Mouse (Mus musculus) spleen, adult 2 months (tissue): ENCODE data around the gene Telo2. TPM values are rescaled to one million over a fixed set of nuclear protein-coding genes. Genes with fewer than 3 reads are reported as not detected.
A peak's percentile ranks its signal among the peaks of the same experiment; 100 is the strongest.

ENCODE experiments used
- DNase-seq, 2 experiments: peaks; one replicate each; pipeline versions ENCODE4 v3.0.0 to v3.0.0-alpha.2; 2012 to 2021; ENCODE audit warnings: low spot score in 2 of 2, low read depth in 1 of 2
- H3K27ac ChIP-seq: fragments of 200-500 bp; 2 replicates; pipeline ENCODE4 v1.5.1; 2012; ENCODE audit warnings: low read length, inconsistent platforms; ENCODE audit not compliant: insufficient read depth
- H3K27me3 ChIP-seq: fragments of 200-500 bp; 2 replicates; pipeline ENCODE4 v1.6.1; 2012; ENCODE audit warnings: mild to moderate bottlenecking, moderate library complexity, low read length, inconsistent platforms; ENCODE audit not compliant: control insufficient read depth, insufficient read depth
- H3K36me3 ChIP-seq: fragments of 200-500 bp; 2 replicates; pipeline ENCODE4 v1.6.1; 2012; ENCODE audit warnings: mild to moderate bottlenecking, low read length, inconsistent platforms; ENCODE audit not compliant: control insufficient read depth, insufficient read depth
- H3K4me1 ChIP-seq: fragments of 200-500 bp; 2 replicates; pipeline ENCODE4 v1.6.1; 2011; ENCODE audit warnings: inconsistent platforms; ENCODE audit not compliant: control insufficient read depth, insufficient read depth, insufficient read length
- H3K4me3 ChIP-seq: fragments of 200-500 bp; 2 replicates; pipeline ENCODE4 v1.5.1; 2011; ENCODE audit warnings: mild to moderate bottlenecking, inconsistent platforms; ENCODE audit not compliant: insufficient read depth, insufficient read length; ENCODE audit errors: extremely low read depth
- CTCF ChIP-seq: fragments of 200-500 bp; IDR thresholded peaks from 2 replicates; pipeline ENCODE4 v1.5.1; 2011; ENCODE audit warnings: mild to moderate bottlenecking, inconsistent platforms; ENCODE audit not compliant: insufficient read depth, insufficient read length, insufficient replicate concordance; ENCODE audit errors: extremely low read depth
- POLR2A ChIP-seq: fragments of 200-500 bp; IDR thresholded peaks from 2 replicates; pipeline ENCODE4 v1.6.1; 2011; ENCODE audit warnings: low read depth, low read length, inconsistent platforms
- WGBS: fragments of 180-500 bp; shearing (Covaris S2); methylation state at CpG from one replicate; pipeline ENCODE4 v1.1.7; 2018; 5-methylcytosine and 5-hydroxymethylcytosine counted together
- polyA plus RNA-seq: library from polyadenylated mRNA; depleted of rRNA; stranded (reverse); fragments of >200 nt; gene quantifications from 2 replicates; pipeline ENCODE4 v1.2.3, GENCODE M21; 2012; rRNA removed

Gene Telo2
- 20.7 and 22.6 TPM in 2 replicates for polyA plus RNA-seq

DNA sequence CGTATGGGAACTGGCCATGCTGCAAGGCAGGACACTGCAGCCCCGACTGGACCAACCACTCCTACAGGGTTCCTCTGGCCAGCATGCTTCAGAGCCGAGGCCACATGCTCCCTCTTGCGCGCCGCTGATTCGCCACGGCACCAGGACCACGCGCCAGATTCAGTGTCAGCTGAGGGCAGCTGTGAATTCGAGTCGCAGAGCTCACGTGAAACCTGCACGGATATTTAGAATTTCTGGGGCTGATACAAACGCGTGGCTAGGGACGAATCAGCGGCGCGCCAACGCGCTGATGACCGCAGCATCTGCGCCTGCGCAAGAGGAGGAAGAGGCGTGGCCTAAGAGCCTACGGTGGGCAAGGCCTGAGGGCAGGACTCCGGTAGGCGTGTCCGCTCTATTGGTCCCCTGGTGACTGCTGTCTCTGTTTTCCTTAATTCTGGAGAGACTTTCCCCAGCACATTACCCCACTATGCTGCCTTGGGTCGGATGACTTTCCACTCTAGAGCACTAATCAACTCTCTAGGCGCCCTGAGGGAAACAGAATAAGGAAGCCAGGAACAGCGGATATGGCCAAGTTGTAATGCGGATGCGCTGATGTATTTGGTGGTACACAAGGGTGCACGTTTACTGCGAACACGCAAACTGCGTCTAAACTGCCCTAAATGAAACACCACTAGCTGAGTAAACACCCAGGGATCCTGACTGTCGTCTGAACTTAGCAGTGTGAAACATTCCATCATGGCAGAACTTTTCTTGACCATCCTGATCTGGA, at the start of gene Telo2:
Gene Telo2 (minus strand): TSS at position 304 of the 769 bp plus-strand sequence.
- H3K36me3 ChIP-seq = no peaks in the 10 kb centered on the region; the same call in 1 of the 2 replicates
- peak; percentile 85 to 92 for DNase-seq
- H3K4me3 ChIP-seq = peak within 1 kb of the TSS; percentile 62
- WGBS = 6% methylated on average over 40 of the region's 40 CpGs
- peak within 1 kb of the TSS; percentile 80 for H3K27ac ChIP-seq
- peaks cover 8% of the 10 kb centered on the region; the same call in 1 of the 2 replicates for H3K4me1 ChIP-seq
- TF ChIP-seq CTCF = no peak
- TF ChIP-seq POLR2A = peak; percentile 50; the same call in 1 of the 2 replicates
- H3K27me3 ChIP-seq = no peaks in the 10 kb centered on the region

DNA sequence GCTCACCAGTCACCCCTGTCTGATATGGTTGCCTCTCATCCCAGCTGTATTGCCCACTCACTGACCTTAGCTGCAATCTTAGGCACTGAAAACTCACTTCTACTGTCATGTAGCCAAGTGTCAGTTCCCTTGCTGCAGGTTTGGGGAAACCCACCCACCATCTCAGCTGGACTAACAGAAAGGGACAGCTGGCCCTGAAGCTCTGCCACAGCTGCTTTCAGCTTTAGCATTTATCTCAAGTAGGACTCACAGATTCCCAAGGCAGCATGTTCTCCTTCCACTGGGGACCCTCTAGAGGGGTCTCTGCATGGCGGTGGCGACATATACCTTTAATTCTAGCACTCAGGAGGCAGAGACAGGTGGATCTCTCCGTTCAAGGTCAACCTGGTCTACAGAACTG, 49.0 kb upstream of the Telo2 start:
- no peaks in the 10 kb centered on the region for H3K4me1 ChIP-seq
- WGBS = 83% methylated on average over 3 of the region's 3 CpGs
- TF ChIP-seq CTCF (no peak), POLR2A (no peak)
- no peaks in the 10 kb centered on the region for H3K27me3 ChIP-seq
- no peak overlapping the region for H3K27ac ChIP-seq
- DNase-seq = no peak
- H3K4me3 ChIP-seq = no peak overlapping the region
- H3K36me3 ChIP-seq = peaks cover 11% of the 10 kb centered on the region

DNA sequence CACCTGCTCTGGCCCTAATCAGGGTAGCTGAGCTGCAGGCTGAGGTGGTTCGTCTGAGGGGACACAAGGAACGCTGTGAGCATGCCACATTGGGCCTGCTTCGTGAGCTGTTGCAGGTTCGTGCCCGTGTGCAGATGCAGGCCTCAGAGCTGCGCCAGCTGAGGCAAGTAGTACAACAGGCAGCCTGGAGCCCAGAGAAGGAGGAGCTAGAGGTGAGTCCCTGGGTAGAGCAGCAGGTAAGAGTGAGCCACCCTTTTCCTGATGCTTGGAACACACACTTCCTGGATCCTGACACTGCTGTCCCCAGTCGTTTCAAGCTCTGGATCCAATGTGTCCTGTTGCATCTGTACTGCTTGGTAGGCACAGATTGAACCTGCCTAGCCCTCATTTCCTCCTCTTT, 47.6 kb upstream of the Telo2 start:
- Histone ChIP-seq H3K27me3 (no peaks in the 10 kb centered on the region), H3K4me1 (no peaks in the 10 kb centered on the region), H3K27ac (no peak overlapping the region), H3K36me3 (peaks cover 18% of the 10 kb centered on the region), H3K4me3 (no peak overlapping the region)
- TF ChIP-seq CTCF = no peak
- no peak for TF ChIP-seq POLR2A
- 81% methylated on average over 7 of the region's 7 CpGs for WGBS
- DNase-seq = no peak

DNA sequence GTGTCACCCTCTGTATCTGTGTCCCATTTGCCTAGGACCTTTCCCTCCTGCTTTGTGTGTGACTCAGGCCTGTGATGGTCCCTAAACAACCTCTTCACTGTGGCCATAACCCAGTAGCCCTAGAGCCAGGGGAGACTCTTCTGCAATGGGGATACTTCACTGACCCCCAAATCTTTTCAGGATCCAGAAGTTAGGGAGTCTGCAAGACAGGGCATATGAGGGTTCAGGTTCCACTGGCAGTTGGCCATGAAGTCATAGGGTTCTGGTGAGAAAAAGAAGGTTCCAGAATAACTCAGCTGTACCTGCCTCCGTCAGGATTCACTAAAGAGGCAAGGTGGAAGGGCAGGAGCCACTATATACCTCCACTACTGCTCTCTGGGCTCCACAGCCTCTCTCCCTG, 46.4 kb upstream of the Telo2 start, which contains the start of gene Ccdc154:
Gene Ccdc154 (plus strand): TSS at position 301 of the 400 bp plus-strand sequence.
- Histone ChIP-seq H3K4me1 (no peaks in the 10 kb centered on the region), H3K4me3 (no peak within 1 kb of the TSS), H3K27me3 (no peaks in the 10 kb centered on the region), H3K36me3 (peaks cover 22% of the 10 kb centered on the region), H3K27ac (no peak within 1 kb of the TSS)
- WGBS = 100% methylated on average over 1 of the region's 1 CpGs
- DNase-seq = no peak
- TF ChIP-seq POLR2A = no peak
- no peak for TF ChIP-seq CTCF

DNA sequence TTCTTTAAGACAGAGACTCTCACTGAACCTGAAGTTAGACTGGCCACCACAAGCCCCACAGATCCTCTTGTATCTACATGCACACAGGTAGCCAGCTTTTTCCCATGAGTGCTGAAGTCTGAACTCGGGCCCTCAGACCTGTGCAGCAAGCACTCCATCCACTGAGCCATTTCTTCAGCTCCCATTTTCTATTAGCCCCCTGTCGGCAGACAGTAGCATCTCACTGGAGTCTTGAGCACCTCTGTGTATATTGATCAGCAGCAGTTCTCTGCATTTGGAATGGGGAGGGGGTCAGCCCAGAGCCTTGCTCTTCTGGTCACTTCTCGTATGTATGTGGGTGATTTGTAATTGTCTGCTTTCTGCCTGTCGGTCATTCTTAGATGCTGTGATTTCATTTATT, 24.2 kb upstream of the Telo2 start:
- Histone ChIP-seq H3K36me3 (no peaks in the 10 kb centered on the region; the same call in 1 of the 2 replicates), H3K4me1 (no peaks in the 10 kb centered on the region; the same call in 1 of the 2 replicates), H3K27ac (no peak overlapping the region), H3K4me3 (no peak overlapping the region), H3K27me3 (no peaks in the 10 kb centered on the region)
- 84% methylated on average over 4 of the region's 4 CpGs for WGBS
- TF ChIP-seq CTCF (no peak), POLR2A (no peak)
- no peak for DNase-seq

DNA sequence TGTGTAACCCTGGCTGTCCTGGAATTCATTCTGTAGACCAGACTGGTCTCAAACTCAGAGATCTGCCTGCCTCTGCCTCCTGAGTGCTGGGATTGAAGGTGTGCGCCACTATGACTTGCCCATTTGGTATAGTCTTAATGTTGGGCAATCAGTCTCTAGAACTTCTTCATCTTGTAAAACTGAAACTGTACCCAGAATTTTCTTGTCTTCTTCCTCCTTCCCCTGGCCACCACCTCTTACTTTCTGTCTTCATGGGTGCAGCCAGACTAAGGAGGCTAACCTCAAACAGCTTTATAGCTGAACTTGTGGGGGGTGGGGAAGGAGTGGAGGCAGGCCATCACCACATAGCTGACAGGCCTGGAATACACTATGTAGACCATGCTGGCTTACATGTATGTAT, 23.0 kb upstream of the Telo2 start:
- H3K4me3 ChIP-seq = no peak overlapping the region
- H3K27ac ChIP-seq = no peak overlapping the region
- peaks cover 4% of the 10 kb centered on the region; the same call in 1 of the 2 replicates for H3K4me1 ChIP-seq
- 97% methylated on average over 1 of the region's 1 CpGs for WGBS
- no peaks in the 10 kb centered on the region for H3K27me3 ChIP-seq
- H3K36me3 ChIP-seq = no peaks in the 10 kb centered on the region; the same call in 1 of the 2 replicates
- DNase-seq = no peak
- TF ChIP-seq CTCF (no peak), POLR2A (no peak)

DNA sequence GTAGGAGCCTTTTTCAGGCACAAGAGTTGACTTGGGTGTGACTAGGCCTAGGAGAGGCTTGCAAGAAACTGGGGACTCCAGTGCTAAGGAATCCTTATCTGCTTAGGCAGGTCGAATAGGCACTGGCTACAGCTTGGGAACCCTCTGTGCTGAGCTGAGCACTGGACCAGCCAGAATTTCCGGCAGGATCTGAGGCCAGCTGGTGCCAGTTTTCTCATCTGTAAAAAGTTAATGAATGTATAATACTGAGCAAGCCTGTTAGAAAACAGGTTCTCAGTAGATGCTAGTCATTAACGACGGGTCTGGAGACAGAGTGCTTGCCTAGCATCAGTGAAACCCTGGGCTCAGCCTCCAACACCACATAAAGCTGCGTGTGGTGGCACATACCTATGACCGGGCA, 19.9 kb upstream of the Telo2 start:
- WGBS = 90% methylated on average over 6 of the region's 6 CpGs
- Histone ChIP-seq H3K27ac (no peak overlapping the region), H3K4me1 (peaks cover 4% of the 10 kb centered on the region; the same call in 1 of the 2 replicates), H3K36me3 (no peaks in the 10 kb centered on the region; the same call in 1 of the 2 replicates), H3K4me3 (no peak overlapping the region), H3K27me3 (no peaks in the 10 kb centered on the region)
- DNase-seq = no peak
- TF ChIP-seq POLR2A (no peak), CTCF (no peak)
